Mouse (Mus musculus) small intestine, adult 2 months (tissue): Measurements from ENCODE around the gene Scamp1.

ENCODE experiments used
- CTCF ChIP-seq: fragments of 200-500 bp; IDR thresholded peaks from 2 replicates; pipeline ENCODE4 v1.5.1; 2012; ENCODE audit warnings: low read depth, mild to moderate bottlenecking, control low read depth, inconsistent platforms, low read length, moderate library complexity, mixed read lengths; ENCODE audit not compliant: insufficient replicate concordance, insufficient read length; ENCODE audit errors: extremely low read depth
- POLR2A ChIP-seq: fragments of 200-500 bp; IDR thresholded peaks from 2 replicates; pipeline ENCODE4 v1.6.1; 2012; ENCODE audit warnings: low read depth, mild to moderate bottlenecking, control low read depth, inconsistent platforms, low read length, moderate library complexity

- no peak for TF ChIP-seq POLR2A
- no peak for TF ChIP-seq CTCF
These were observed 31.4 kb upstream of the Scamp1 start for GRCm38 (mm10) chr13:94316975-94317511.
